Mouse (Mus musculus): Measurements from ENCODE around the gene Gapvd1. TPM values are rescaled to one million over a fixed set of nuclear protein-coding genes. Genes with fewer than 3 reads are reported as not detected.
"Not testable (repeated sequence)": the region's sequence is repeated elsewhere in the genome, so short reads cannot be mapped to it uniquely, and the experiment has no call there.

Gene Gapvd1
- polyA plus RNA-seq, 3 experiments from 2014 or later = 45.5 to 69.9 (median 60.5) TPM

- ATAC-seq = peak; percentile 81
Observed at GRCm38 (mm10) chr2:34771368-34772226, 16.6 kb upstream of the Gapvd1 start, which contains the start of gene Hspa5. Gene Hspa5, plus strand, starts transcription at chr2:34771970.

DNA sequence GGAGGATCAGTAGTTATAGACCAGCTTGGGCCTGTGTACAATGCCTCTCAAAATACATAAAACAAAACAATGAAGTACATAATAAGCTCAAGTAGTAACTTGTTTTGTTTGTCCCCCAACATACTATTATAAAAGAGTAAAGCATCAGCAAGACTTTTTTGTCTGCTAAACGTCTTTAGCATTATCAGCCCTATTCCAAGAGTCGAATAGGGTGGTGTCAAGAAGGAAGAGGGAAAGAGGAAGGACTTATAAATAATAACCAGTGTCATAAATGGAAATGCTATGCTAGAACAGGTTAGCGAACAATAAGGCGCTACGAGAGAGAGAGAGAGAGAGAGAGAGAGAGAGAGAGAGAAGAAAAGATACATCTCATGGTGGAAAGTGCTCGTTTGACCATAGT lies 15.9 kb upstream of the Gapvd1 start:
- ATAC-seq = no peak

GRCm38 (mm10) chr2:34770049-34770448 lies 15.0 kb upstream of the Gapvd1 start:
- no peak for ATAC-seq

GRCm38 (mm10) chr2:34764801-34765200 lies 9.8 kb upstream of the Gapvd1 start:
- ATAC-seq = no peak

GRCm38 (mm10) chr2:34762872-34763271 lies 7.8 kb upstream of the Gapvd1 start:
- ATAC-seq = no peak

GRCm38 (mm10) chr2:34762174-34762573 lies 7.1 kb upstream of the Gapvd1 start:
- ATAC-seq = no peak

DNA sequence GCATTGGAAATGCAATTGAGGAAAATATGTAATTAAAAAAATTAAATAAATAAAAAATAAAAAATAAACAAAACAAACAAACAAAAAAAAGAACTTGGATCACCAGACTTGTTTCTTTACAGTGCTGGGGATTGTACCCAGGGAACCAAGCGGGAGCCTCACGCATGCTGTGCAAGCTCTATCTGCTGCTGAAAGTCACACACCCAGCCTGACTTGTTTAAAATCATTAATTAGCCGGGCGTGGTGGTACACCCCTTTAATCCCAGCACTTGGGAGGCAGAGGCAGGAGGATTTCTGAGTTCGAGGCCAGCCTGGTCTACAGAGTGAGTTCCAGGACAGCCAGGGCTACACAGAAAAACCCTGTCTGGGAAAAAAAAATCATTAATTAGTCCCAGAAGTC lies 6.2 kb upstream of the Gapvd1 start:
- not testable (repeated sequence) for ATAC-seq

DNA sequence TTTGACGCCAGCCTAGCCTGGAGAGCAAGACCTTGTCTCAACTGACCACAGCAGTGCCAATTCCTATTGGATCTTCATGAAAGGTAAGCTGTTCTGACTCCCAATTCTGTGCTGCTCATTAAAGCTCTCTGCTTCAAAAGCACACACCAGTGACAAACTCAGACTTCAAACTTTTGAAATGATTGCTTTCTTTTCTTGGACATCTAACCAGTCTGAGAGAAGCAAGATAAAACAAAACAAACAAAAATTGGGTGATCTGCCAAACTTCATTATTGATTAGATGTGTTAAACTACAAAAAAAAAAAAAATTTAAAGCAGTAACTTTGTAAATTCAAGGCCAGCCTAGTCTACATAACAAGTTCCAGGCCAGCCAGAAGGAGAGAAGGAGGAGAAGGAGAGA lies 2.3 kb upstream of the Gapvd1 start:
- no peak for ATAC-seq

DNA sequence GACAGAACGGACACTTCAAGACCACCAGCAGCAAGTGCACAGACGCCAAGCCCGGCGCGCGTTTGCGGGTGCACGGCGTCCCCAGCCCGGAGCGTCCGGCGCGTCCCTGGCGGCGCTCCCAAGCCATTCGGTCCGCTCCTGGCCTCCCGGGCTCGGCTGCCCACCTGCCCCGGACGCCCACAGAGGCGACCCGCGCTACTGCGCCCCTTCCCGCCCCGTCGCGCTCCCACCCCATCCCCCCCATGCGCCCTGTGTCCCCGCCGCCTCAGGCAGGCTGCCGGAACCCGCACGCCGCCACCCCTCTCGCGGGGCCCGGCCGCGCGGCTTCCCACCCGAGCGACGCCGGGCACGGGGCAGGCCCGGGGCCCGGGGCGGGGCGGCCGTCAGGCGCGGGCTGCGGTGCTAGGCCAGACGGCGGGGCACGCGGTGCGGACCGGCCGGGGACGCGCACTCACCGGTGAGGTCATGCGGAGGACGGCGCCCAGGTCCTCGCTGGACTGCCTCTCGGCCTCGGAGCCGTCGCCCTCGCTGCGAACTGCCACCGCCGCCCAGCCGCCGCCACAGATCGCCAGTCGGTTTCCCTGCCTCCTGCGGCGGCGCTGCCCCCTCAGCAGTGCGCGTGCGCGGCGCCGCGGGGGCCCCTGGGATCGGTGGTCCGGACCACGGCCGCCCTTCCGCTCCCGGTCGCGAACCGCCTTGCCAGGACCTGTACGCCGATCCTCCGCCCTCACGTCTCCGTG lies 1.1 kb downstream of the Gapvd1 start:
- ATAC-seq = peak; percentile 55

DNA sequence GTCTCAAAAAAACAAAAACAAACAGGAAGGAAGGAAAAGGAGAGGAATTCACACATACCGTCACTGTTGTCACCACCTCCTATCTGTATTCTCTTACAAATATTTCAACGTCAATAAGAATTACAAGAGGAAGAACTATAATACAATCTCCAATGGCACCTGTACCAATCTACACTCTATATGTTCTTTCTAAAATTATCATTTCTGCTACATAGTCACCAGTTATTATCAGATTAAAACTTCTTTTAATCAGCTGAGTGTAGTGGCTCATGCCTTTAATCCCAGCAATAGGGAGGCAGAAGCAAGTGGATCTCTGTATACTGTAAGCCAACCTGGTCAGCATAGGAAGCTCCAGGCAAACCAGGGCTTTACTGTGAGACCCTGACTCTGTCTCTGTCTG lies 4.8 kb downstream of the Gapvd1 start:
- ATAC-seq = no peak

DNA sequence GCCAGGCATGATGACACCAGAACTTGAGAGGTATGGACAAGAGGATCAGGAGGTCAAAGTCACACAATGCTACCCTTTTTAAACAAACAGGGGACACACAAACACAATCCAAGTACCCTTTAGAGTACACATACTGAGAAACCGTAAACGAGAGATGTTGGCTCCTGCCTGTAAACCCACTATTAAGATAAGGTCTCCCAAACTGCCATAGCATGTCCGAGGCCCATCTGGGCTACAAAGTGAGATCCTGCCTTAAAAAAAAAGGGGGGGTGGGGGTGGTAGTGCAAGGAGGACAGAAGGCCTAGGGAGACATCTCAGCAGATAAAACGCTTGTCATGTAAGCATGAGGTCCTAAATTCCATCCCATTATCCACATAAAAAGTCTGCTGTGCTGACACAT lies 6.6 kb downstream of the Gapvd1 start:
- ATAC-seq = no peak

- peak; percentile 35 for ATAC-seq
Observed at GRCm38 (mm10) chr2:34745673-34746072, 9.4 kb downstream of the Gapvd1 start.

DNA sequence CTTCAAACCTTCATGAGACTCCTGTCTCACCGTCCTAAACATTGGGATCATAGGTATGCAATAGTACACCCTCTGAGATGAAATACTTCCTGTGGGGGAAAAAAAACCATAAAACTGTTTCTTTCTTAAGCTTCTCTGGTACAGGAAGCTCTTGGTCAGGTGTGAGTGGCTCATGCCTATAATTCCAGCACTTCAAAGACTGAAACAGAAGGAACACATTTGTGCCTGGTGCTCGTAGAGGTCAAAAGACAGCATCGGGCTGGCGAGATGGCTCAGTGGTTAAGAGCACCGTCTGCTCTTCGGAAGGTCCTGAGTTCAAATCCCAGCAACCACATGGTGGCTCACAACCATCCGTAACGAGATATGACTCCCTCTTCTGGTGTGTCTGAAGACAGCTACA lies 10.6 kb downstream of the Gapvd1 start:
- ATAC-seq = no peak

DNA sequence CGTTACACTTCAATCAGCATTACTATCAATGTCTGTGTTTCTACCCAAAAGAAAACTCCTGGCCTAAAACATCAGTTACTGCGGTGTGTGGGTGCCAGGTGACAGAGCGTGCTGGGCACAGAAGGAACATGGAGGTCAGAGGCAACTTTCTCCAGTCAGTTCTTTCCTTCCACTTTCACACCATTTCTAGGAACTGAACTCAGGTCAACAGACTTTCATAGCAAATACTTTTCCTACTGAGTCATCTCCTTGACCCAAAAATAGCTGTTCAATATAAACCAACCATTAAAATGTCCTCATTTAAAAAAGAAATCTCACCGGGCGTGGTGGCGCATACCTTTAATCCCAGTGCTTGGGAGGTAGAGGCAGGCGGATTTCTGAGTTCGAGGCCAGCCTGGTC lies 12.4 kb downstream of the Gapvd1 start:
- no peak for ATAC-seq

- no peak for ATAC-seq
Observed at GRCm38 (mm10) chr2:34741390-34742159, 13.5 kb downstream of the Gapvd1 start.

- ATAC-seq = no peak
Observed at GRCm38 (mm10) chr2:34739684-34740391, 15.2 kb downstream of the Gapvd1 start.

GRCm38 (mm10) chr2:34737911-34738310 lies 17.1 kb downstream of the Gapvd1 start:
- ATAC-seq = no peak

DNA sequence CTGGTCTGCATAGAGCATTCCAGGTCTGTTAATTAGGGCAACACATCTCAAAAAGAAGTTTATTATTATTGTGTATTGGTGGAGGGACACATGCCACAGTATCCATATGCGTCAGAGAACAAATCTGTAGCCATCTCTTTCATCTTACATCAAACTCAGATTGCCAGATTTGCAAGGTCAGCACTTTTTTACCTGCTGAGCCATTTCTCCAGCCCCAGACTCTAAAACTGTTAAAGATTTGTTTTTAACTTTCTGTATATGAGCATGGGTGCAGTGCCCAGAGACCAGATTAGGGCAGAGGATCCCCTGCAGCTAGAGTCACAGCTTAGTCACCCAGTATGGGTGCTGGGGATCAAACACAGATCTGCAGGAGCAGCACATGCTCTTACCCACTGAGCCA lies 18.4 kb downstream of the Gapvd1 start:
- ATAC-seq = no peak

DNA sequence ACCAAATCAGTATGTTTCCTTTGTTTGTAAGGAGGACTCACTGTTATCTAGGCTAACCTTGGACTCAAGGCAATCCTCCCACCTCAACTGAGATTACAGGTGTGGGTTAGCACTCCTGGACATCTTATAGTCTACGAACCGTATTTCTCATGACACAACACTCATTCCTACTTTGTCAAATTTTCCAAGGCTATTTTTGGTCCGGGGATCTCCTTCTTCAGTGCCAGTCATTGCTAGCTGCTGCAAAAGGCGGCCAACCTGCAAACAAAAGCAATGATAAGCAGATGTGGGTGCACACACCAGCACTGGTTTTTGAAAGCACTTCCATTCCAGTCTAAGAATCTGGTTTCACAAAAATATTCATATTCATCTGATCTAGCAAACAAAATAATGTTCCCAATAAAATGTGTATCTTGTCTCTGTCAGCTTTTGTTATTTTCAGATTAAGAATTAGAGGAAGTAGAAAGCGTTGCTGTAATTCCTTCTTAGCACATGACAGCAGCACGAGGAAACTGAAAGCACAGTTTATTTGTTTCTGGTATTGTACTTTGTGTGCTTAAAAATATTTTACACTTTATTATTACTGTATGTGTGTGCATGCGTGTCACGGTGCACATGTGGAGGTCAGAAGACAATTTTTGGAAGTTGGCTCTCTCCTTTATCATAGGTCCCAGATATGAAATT lies 27.8 kb downstream of the Gapvd1 start:
- ATAC-seq = no peak

GRCm38 (mm10) chr2:34725269-34725668 lies 29.8 kb downstream of the Gapvd1 start:
- ATAC-seq = no peak

DNA sequence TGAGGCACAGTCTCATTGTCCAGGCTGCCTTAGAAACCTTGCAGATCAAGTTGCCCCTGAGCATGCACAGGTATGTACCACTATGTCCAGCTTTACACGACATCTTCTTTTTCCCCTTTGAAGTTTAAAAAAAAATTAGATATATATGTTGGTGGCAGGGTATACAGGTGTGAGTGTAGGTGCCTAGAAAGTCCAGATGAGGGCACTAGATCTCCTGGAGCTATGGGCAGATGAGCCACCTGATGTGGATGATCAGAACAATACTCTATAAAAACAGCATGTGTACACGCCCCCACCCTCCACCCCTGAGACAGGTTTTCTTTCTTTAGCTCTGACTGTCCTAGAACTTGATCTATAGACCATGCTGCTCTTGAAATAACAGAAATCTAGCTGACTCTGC lies 36.8 kb downstream of the Gapvd1 start:
- ATAC-seq = no peak

DNA sequence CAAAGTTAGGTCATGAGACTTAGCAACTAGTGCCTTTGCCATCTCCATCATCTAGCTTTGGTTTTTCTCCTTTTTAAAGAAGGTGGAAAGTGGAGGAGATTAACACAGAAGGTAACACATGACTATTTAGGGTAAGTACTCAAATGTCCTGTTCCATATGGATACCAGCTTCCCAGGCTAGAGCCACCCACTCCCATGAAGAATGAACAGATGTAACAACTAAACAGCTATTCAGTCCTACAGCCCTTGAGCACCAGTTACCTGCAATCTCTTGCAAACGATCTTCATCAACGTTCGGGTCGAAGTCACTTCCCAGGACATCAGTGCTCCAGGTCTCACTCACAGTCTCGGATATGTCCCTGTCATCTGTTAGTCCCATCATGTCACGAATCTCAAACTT lies 43.1 kb downstream of the Gapvd1 start:
- ATAC-seq = no peak

Measured in inflammation-experienced regulatory T-cells, adult 6 months (primary cell).